Comparison of ENCODE assay signal across 8 mouse cellular contexts in the genomic region with DNA sequence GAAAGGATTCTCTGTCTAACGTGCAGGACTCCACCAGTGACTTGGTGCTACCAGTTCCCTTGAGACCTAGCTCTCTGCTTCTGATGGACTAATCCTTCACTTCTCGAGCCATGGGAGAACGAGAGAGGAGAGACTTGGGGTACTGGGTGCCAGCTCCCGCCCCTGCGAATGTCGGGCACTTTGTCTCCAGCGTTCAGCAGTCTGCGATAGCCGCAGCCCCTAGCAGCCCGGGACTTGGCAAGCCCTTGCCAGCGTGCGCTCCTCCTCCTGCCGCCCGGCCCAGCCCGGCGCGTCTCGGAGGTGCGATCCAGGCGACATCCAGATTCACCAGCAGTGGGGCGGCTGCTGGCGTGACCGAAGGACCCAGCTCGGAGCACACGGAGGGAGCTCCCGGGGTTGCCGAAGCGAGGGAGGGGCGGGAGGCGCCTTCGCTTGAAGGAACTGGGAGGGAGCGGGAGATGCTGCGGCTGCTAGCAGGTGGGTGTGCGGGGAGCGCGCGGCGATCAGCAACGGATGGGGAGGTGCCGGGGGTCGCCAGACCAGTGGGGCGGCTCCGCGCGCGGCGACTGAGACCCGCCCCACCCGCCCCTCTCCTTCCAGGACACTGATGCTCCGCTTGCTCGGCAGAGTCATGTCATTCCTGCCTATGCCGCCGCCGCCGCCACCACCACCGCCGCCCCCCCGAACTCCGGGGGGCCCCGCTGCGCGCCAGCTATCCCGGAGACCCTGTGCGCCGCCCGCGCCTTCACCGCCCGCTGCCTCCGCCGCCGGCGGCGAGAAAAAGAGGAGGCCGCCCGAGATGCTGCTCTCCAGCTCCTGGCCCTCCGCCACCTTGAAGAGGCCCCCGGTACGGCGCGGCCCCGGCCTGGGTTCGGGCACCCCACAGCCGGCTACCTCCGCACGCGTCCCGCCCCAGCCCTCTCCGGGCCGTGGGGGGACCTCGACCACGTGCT. TPM values are rescaled to one million over a fixed set of nuclear protein-coding genes. Genes with fewer than 3 reads are reported as not detected.
A peak's percentile ranks its signal among the peaks of the same experiment; 100 is the strongest.
DNase-seq lines count a peak whose midpoint lies in the region; ATAC-seq and TF ChIP-seq lines count a peak whose summit lies in the region.

No protein-coding gene starts in this region.

- peak overlapping the region; percentile 89 for H3K4me2 ChIP-seq in heart, postnatal 0 days (ENCODE audit: low read depth, low read length)

- no peak overlapping the region for H3K27ac ChIP-seq in heart, postnatal 0 days (ENCODE audit: low read depth)
- no peak overlapping the region for H3K27ac ChIP-seq in small intestine, adult 2 months (ENCODE audit: insufficient read depth, low read depth, low read length)

- no peak for TF ChIP-seq EP300 in heart, postnatal 0 days (IDR thresholded peaks at IDR 0.05; ENCODE audit: low read depth)

- no peaks in the 10 kb centered on the region for H3K9me3 ChIP-seq in heart, postnatal 0 days (replicated peaks; ENCODE audit: control insufficient read depth, low read length)

- peak overlapping the region; percentile 57 for H3K4me3 ChIP-seq in heart, postnatal 0 days (ENCODE audit: low read depth, low read length)
- peak overlapping the region; percentile 37 for H3K4me3 ChIP-seq in small intestine, adult 2 months (ENCODE audit: low read depth, low read length)

- peak overlapping the region; percentile 8; the same call in 1 of the 2 replicates for H3K9ac ChIP-seq in heart, postnatal 0 days (replicated peaks; ENCODE audit: low read depth, low read length)

- peak; percentile 62; the same call in 1 of the 2 replicates for ATAC-seq in heart, postnatal 0 days (ENCODE audit: insufficient read depth, low read depth)
- ATAC-seq in megakaryocyte, adult 5-6 weeks (ENCODE audit: poor library complexity, severe bottlenecking): 0 out of 2 replicates have a peak, but pooled peaks have one; percentile 18

- WGBS in heart, postnatal 0 days: under 1% methylated on average over 58 of the region's 92 CpGs
- WGBS in small intestine, adult 2 months: under 1% methylated on average over 85 of the region's 92 CpGs

- H3K36me3 ChIP-seq in heart, postnatal 0 days (replicated peaks; ENCODE audit: control insufficient read depth, insufficient read depth, low read length): no peaks in the 10 kb centered on the region
- no peaks in the 10 kb centered on the region for H3K36me3 ChIP-seq in small intestine, adult 2 months (ENCODE audit: control insufficient read depth, insufficient read depth, low read length)

- peak; percentile 26 to 62 for DNase-seq in urinary bladder, postnatal 4 days (ENCODE audit: low spot score in 2 of 2)
- no peak for DNase-seq in urinary bladder, adult 2 months (ENCODE audit: low spot score)
- peak; percentile 43 for DNase-seq in embryo, embryonic 10.5 days (ENCODE audit: low spot score)
- no peak for DNase-seq in heart, postnatal 0 days (ENCODE audit: low spot score)
- peak; percentile 41 to 58 for DNase-seq in layer of hippocampus, postnatal 14 days (ENCODE audit: low spot score in 2 of 2)
- no peak for DNase-seq in urinary bladder, postnatal 36 days (ENCODE audit: low spot score in 2 of 2)

- H3K27me3 ChIP-seq in heart, postnatal 0 days (ENCODE audit: control insufficient read depth, insufficient read depth, low read length): peaks cover 54% of the 10 kb centered on the region
- peaks cover 20% of the 10 kb centered on the region for H3K27me3 ChIP-seq in small intestine, adult 2 months (ENCODE audit: control insufficient read depth, insufficient read depth, low read length)

- TF ChIP-seq POLR2A in small intestine, adult 2 months (IDR thresholded peaks at IDR 0.05; ENCODE audit: low read depth, low read length): no peak

- H3K4me1 ChIP-seq in heart, postnatal 0 days (ENCODE audit: control insufficient read depth, insufficient read depth): 0 out of 2 replicates have a peak, but pooled peaks cover 18% of the 10 kb centered on the region
- peaks cover 22% of the 10 kb centered on the region for H3K4me1 ChIP-seq in small intestine, adult 2 months (ENCODE audit: control insufficient read depth, insufficient read depth, insufficient read length, low read length)

- no peak for TF ChIP-seq CTCF in heart, postnatal 0 days (IDR thresholded peaks at IDR 0.05; ENCODE audit: low read depth)
- no peak for TF ChIP-seq CTCF in small intestine, adult 2 months (IDR thresholded peaks at IDR 0.05; ENCODE audit: extremely low read depth, insufficient read length, insufficient replicate concordance, low read depth, low read length)

RNA-seq across cellular contexts. Expression of gene Prr18, which starts 3.4 kb away (rescaled TPM):
- polyA plus RNA-seq in urinary bladder, adult 2 months (2012; rRNA removed): 0.12 and 0.18 TPM in 2 replicates
- not detected in 2 replicates for total RNA-seq in heart, postnatal 0 days (2014; rRNA removed; ENCODE audit: low replicate concordance)
- polyA plus RNA-seq in heart, postnatal 0 days (2015; fragmentation: Nextera tagmentation; extraction: Ambion mirVana): 0.10 TPM in 1 of 2 replicates, not detected in the other
- 10 to 100 TPM; 12.2 to 13.6 TPM for total RNA-seq in layer of hippocampus, postnatal 14 days (2021)
- 0.04 and 0.16 TPM in 2 replicates for total RNA-seq in megakaryocyte, adult 5-6 weeks (2015)
- 0.04 and 0.20 TPM in 2 replicates for total RNA-seq in megakaryocyte, adult 5-6 weeks (2017)
- polyA plus RNA-seq in small intestine, adult 2 months (2012; rRNA removed): 0.51 and 0.79 TPM in 2 replicates

RNA-seq across cellular contexts. Expression of gene T2, which starts 15.1 kb away (rescaled TPM):
- 0.14 and 0.25 TPM in 2 replicates for polyA plus RNA-seq in urinary bladder, adult 2 months (2012; rRNA removed)
- 0.19 and 2.1 TPM in 2 replicates for total RNA-seq in heart, postnatal 0 days (2014; rRNA removed; ENCODE audit: low replicate concordance)
- 3.7 and 4.0 TPM in 2 replicates for polyA plus RNA-seq in heart, postnatal 0 days (2015; fragmentation: Nextera tagmentation; extraction: Ambion mirVana)
- total RNA-seq in layer of hippocampus, postnatal 14 days (2021): under 1 TPM; 0.64 to 0.88 TPM
- not detected in 2 replicates for total RNA-seq in megakaryocyte, adult 5-6 weeks (2015)
- 0.59 TPM in 1 of 2 replicates, not detected in the other for total RNA-seq in megakaryocyte, adult 5-6 weeks (2017)
- 0.11 TPM in 1 of 2 replicates, not detected in the other for polyA plus RNA-seq in small intestine, adult 2 months (2012; rRNA removed)

RNA-seq across cellular contexts. Expression of gene Sft2d1, which starts 29.8 kb away (rescaled TPM):
- polyA plus RNA-seq in urinary bladder, adult 2 months (2012; rRNA removed): 88.8 and 142 TPM in 2 replicates
- total RNA-seq in heart, postnatal 0 days (2014; rRNA removed; ENCODE audit: low replicate concordance): 29.2 and 68.5 TPM in 2 replicates
- 54.4 and 57.3 TPM in 2 replicates for polyA plus RNA-seq in heart, postnatal 0 days (2015; fragmentation: Nextera tagmentation; extraction: Ambion mirVana)
- total RNA-seq in layer of hippocampus, postnatal 14 days (2021): 10 to 100 TPM; 55.7 to 58.9 TPM
- 249 and 340 TPM in 2 replicates for total RNA-seq in megakaryocyte, adult 5-6 weeks (2015)
- 60.2 and 62.4 TPM in 2 replicates for total RNA-seq in megakaryocyte, adult 5-6 weeks (2017)
- 42.9 and 90.1 TPM in 2 replicates for polyA plus RNA-seq in small intestine, adult 2 months (2012; rRNA removed)

RNA-seq across cellular contexts. Expression of gene Mpc1, which starts 58.0 kb away (rescaled TPM):
- polyA plus RNA-seq in urinary bladder, adult 2 months (2012; rRNA removed): 233 and 289 TPM in 2 replicates
- total RNA-seq in heart, postnatal 0 days (2014; rRNA removed; ENCODE audit: low replicate concordance): 878 and 986 TPM in 2 replicates
- polyA plus RNA-seq in heart, postnatal 0 days (2015; fragmentation: Nextera tagmentation; extraction: Ambion mirVana): 744 and 806 TPM in 2 replicates
- 100 to 1,000 TPM; 165 to 175 TPM for total RNA-seq in layer of hippocampus, postnatal 14 days (2021)
- total RNA-seq in megakaryocyte, adult 5-6 weeks (2015): 198 and 227 TPM in 2 replicates
- total RNA-seq in megakaryocyte, adult 5-6 weeks (2017): 109 and 143 TPM in 2 replicates
- 81.7 and 111 TPM in 2 replicates for polyA plus RNA-seq in small intestine, adult 2 months (2012; rRNA removed)

Comparison
In these comparisons a context has a peak if more than half of its experiments do, and no peak if none do; other contexts are left out.
1. DNase-seq: peak in urinary bladder, postnatal 4 days (2 of 2), embryo, embryonic 10.5 days (single experiment) and layer of hippocampus, postnatal 14 days (2 of 2); none in urinary bladder, adult 2 months (single experiment), heart, postnatal 0 days (single experiment) and urinary bladder, postnatal 36 days (0 of 2).
2. RNA of gene Prr18, which starts 3.4 kb away (total RNA-seq): 12.2 to 13.6 TPM in layer of hippocampus, postnatal 14 days; 0.04 to 0.20 TPM in megakaryocyte, adult 5-6 weeks and not detected in heart, postnatal 0 days; every median in the first group is over 10 times any median in the second.